Mouse (Mus musculus) kidney, postnatal 0 days (tissue): ENCODE data around the gene Med24. TPM values are rescaled to one million over a fixed set of nuclear protein-coding genes. Genes with fewer than 3 reads are reported as not detected.
"Not testable (repeated sequence)": the region's sequence is repeated elsewhere in the genome, so short reads cannot be mapped to it uniquely, and the experiment has no call there.

Source experiments
- ATAC-seq: fragments of 200-750 bp; cut with Nextera tagmentation; replicated peaks from 2 replicates; pipeline ENCODE4 v1.8.0; 2017; ENCODE audit warnings: low read depth, moderate number of reproducible peaks, moderate TSS enrichment, moderate library complexity; ENCODE audit not compliant: low FRiP score
- DNase-seq: peaks from one replicate; pipeline ENCODE4 v3.0.0-alpha.2; 2016; ENCODE audit warnings: low spot score
- H3K27ac ChIP-seq: fragments of 300-500 bp; sonication (generic); 2 replicates; pipeline ENCODE4 v1.5.1; 2014; ENCODE audit warnings: mild to moderate bottlenecking
- H3K27me3 ChIP-seq: fragments of 300-500 bp; sonication (generic); 2 replicates; pipeline ENCODE4 v1.6.1; 2014; ENCODE audit warnings: low read length, mixed read lengths; ENCODE audit not compliant: insufficient read depth
- H3K36me3 ChIP-seq: fragments of 300-500 bp; sonication (generic); 2 replicates; pipeline ENCODE4 v1.6.1; 2014; ENCODE audit warnings: low read length, mixed read lengths; ENCODE audit not compliant: insufficient read depth
- H3K4me1 ChIP-seq: fragments of 300-500 bp; sonication (generic); replicated peaks from 2 replicates; pipeline ENCODE4 v1.6.1; 2014; ENCODE audit warnings: antibody characterized with exemption, low read length, mixed read lengths; ENCODE audit not compliant: insufficient read depth
- H3K4me2 ChIP-seq: fragments of 300-500 bp; sonication (generic); 2 replicates; pipeline ENCODE4 v1.6.1; 2014; ENCODE audit warnings: mild to moderate bottlenecking, low read length, moderate library complexity, mixed read lengths
- H3K4me3 ChIP-seq: fragments of 300-500 bp; sonication (generic); replicated peaks from 2 replicates; pipeline ENCODE4 v1.5.1; 2014; ENCODE audit warnings: low read depth, low read length
- H3K9ac ChIP-seq: fragments of 300-500 bp; sonication (generic); 2 replicates; pipeline ENCODE4 v1.6.1; 2014; ENCODE audit warnings: low read depth, low read length
- H3K9me3 ChIP-seq: fragments of 300-500 bp; sonication (generic); replicated peaks from 2 replicates; pipeline ENCODE4 v1.6.1; 2016; ENCODE audit warnings: low read length, inconsistent platforms, mixed read lengths
- CTCF ChIP-seq: IDR thresholded peaks from 2 replicates; pipeline ENCODE4 v1.5.1; 2016; ENCODE audit warnings: antibody characterized with exemption, low read depth, mild to moderate bottlenecking, moderate library complexity
- whole genome bisulfite sequencing: fragments of 180-500 bp; shearing (Covaris S2); extraction: QIAGEN DNeasy Blood & Tissue Kit; methylation state at CpG from one replicate; pipeline ENCODE4 v1.1.7; 2014; 5-methylcytosine and 5-hydroxymethylcytosine counted together
- polyA plus RNA-seq: library from polyadenylated mRNA; unstranded; fragments of >200 nt; fragmentation: Nextera tagmentation; extraction: Ambion mirVana; gene quantifications from 2 replicates; pipeline ENCODE4 v1.2.1, GENCODE M21; 2015

Gene Med24
- polyA plus RNA-seq, 1 experiment from 2014 or later = 38.3 TPM

DNA sequence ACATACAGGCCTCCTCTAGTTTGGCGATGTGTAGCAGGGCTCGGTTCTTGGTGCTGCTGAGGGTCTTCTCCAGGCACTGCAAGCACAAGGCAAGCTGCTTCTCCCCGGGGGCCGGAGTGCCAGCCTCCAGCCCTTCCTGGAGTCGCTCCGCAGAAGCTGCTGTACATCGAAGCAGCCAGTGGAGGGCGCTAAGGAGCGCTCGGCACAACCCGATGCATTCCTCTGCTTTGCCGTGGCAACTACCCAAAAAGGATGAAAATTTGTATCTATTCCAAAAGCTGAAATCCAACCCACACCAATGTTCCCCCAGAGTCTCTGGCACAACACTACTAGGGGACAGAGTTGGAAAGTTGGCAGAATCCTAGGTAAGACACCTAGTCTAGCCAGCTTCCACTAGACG lies 11.3 kb downstream of the Med24 start:
- Histone ChIP-seq H3K9ac (no peak overlapping the region), H3K4me2 (no peak overlapping the region), H3K4me3 (no peak overlapping the region), H3K27ac (no peak overlapping the region), H3K27me3 (no peaks in the 10 kb centered on the region), H3K9me3 (no peaks in the 10 kb centered on the region), H3K36me3 (0 out of 2 replicates have a peak, but pooled peaks cover 13% of the 10 kb centered on the region), H3K4me1 (peaks cover 11% of the 10 kb centered on the region)
- no peak for ATAC-seq
- WGBS = 17% methylated on average over 13 of the region's 13 CpGs
- DNase-seq = peak; percentile 67
- TF ChIP-seq CTCF = peak; percentile 82

DNA sequence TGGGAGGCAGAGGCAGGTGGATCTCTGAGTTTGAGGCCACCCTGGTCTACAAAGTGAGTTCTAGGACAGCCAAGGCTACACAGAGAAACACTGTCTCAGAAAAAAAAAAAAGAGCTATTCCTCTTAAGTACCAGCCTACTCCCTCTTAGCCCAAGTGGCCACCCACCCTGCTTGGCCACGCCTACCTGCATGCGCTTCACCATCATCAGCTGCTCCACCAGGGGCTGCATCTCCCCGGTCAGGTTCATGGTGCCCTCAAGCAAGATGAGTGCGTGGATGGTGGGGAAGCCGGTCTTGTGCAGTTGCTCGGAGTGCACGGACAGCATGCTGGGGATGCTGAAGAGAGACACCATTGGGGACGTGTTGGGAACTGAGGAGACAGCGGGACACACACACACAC lies 13.3 kb downstream of the Med24 start:
- no peak overlapping the region for H3K4me2 ChIP-seq
- no peak; the same call in 1 of the 2 replicates for TF ChIP-seq CTCF
- H3K9me3 ChIP-seq = no peaks in the 10 kb centered on the region
- H3K9ac ChIP-seq = no peak overlapping the region
- H3K27ac ChIP-seq = no peak overlapping the region
- H3K4me3 ChIP-seq = no peak overlapping the region
- no peaks in the 10 kb centered on the region for H3K27me3 ChIP-seq
- H3K36me3 ChIP-seq = 0 out of 2 replicates have a peak, but pooled peaks cover 25% of the 10 kb centered on the region
- no peak for ATAC-seq
- H3K4me1 ChIP-seq = peaks cover 8% of the 10 kb centered on the region; the same call in 1 of the 2 replicates
- 88% methylated on average over 9 of the region's 9 CpGs for WGBS
- no peak for DNase-seq

DNA sequence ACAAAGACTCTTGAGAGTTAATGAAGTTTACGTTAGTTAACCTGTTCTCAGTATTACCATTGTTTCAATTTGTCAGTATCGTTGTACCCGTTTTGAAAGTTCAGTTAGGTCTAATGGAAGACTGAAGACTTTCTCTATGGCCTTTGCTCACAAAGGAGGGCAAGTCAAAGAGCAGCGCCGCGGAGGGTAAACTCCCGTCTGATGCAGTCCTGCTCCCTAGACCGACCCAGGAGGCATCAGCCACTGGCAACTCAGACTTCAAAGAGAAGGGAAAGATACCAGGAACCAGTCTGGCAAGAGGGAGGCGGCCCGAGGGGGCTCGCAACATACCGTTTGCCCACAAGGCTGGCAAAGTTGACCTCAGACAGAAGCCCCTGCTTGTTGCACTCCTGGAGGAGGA lies 15.5 kb downstream of the Med24 start:
- Histone ChIP-seq H3K4me2 (no peak overlapping the region), H3K4me3 (no peak overlapping the region), H3K9me3 (no peaks in the 10 kb centered on the region), H3K36me3 (0 out of 2 replicates have a peak, but pooled peaks cover 25% of the 10 kb centered on the region), H3K4me1 (peaks cover 29% of the 10 kb centered on the region), H3K27ac (no peak overlapping the region), H3K27me3 (no peaks in the 10 kb centered on the region), H3K9ac (no peak overlapping the region)
- ATAC-seq = no peak
- TF ChIP-seq CTCF = no peak
- no peak for DNase-seq
- WGBS = 59% methylated on average over 12 of the region's 12 CpGs

DNA sequence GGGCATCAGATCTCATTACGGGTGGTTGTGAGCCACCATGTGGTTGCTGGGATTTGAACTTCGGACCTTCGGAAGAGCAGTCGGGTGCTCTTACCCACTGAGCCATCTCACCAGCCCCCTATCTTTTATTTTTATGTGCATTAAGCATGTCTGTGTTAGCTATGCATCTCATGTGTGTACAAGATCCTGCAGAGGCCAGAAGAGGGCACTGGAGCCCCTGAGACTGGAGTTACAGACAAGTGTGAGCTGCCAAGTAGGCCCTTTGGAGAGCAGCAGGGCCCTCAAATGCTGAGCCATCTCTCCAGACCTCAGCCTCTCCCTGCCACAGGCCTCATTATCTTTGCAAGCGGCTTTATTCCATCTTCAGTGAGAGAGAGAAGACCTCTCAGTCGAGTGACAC lies 17.2 kb downstream of the Med24 start:
- H3K4me3 ChIP-seq, H3K4me2 ChIP-seq, H3K27me3 ChIP-seq, H3K9me3 ChIP-seq, ATAC-seq, H3K27ac ChIP-seq, H3K9ac ChIP-seq, DNase-seq: not testable (repeated sequence)
- H3K36me3 ChIP-seq = 0 out of 2 replicates have a peak, but pooled peaks cover 18% of the 10 kb centered on the region
- peaks cover 41% of the 10 kb centered on the region for H3K4me1 ChIP-seq
- TF ChIP-seq CTCF = peak; percentile 68
- 86% methylated on average over 5 of the region's 6 CpGs for WGBS

- WGBS = 74% methylated on average over 4 of the region's 4 CpGs
- TF ChIP-seq CTCF = no peak
- no peak for ATAC-seq
- Histone ChIP-seq H3K9me3 (no peaks in the 10 kb centered on the region), H3K4me1 (peaks cover 42% of the 10 kb centered on the region), H3K27me3 (no peaks in the 10 kb centered on the region), H3K9ac (0 out of 2 replicates have a peak overlapping the region, but pooled peaks have one; percentile 1), H3K27ac (peak overlapping the region; percentile 51), H3K4me2 (no peak overlapping the region; the same call in 1 of the 2 replicates), H3K36me3 (0 out of 2 replicates have a peak, but pooled peaks cover 21% of the 10 kb centered on the region), H3K4me3 (no peak overlapping the region)
- DNase-seq = no peak
These were observed 18.2 kb downstream of the Med24 start for GRCm38 (mm10) chr11:98711046-98711434.

DNA sequence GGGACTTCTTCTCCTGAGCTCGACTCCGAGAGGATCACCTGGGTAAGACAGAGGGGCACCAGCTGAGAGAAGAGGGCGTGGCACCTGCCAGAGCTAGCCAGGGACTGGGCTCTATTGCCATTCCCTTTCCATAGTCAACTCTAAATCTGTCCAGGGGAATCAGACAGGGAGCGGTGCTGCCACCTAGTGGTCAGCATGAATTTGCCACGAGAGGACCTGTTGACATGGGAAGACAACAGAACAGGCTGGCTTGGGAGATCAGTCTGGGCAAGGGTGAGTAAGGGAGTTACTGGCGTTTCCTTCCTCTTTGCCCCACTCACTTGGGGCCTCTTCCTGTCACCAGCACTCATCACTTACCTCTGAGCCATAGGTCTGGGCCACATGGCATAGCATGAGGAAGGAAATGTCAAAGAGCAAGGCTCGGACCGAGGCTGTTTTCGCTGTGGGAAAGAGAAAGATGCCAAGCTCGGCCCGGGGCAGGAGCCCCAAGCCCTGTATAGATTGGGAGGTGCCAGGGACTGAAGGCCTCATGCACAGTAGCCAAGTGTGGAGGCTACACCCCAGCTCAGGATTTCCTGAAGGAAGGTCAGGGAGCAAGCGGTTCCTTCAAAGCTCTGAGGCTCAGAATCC lies 18.7 kb downstream of the Med24 start:
- Histone ChIP-seq H3K9me3 (no peaks in the 10 kb centered on the region), H3K27ac (peak overlapping the region; percentile 85), H3K4me2 (no peak overlapping the region; the same call in 1 of the 2 replicates), H3K9ac (0 out of 2 replicates have a peak overlapping the region, but pooled peaks have one; percentile 1), H3K4me1 (peaks cover 43% of the 10 kb centered on the region), H3K27me3 (no peaks in the 10 kb centered on the region), H3K4me3 (no peak overlapping the region), H3K36me3 (0 out of 2 replicates have a peak, but pooled peaks cover 22% of the 10 kb centered on the region)
- TF ChIP-seq CTCF = peak; percentile 97
- DNase-seq = peak; percentile 94
- ATAC-seq = peak; percentile 23
- WGBS = 38% methylated on average over 12 of the region's 12 CpGs
